Mouse (Mus musculus): ENCODE results near the gene Olfr715.
"Not testable (repeated sequence)": the region's sequence is repeated elsewhere in the genome, so short reads cannot be mapped to it uniquely, and the experiment has no call there.

The Olfr715 gene

DNA sequence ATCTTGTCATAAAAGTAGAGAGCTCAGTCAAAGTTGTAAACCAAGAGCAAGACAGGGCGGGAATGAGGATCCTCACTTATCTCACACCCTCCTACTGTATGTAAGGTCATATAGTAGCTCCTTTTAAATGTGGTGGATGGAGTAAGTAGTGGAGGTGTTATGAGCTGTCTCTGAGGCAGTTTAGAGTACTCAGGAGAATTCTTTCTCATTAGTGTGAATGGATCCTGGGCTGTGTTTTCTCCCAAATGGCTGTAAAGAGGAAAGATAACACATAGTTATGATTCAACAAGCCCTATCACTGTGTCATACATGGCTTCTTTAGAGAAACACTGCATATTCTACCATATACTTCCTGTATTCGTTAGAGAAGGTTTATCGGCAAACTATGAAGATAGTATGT lies at the start of gene Olfr715:
Gene Olfr715 (minus strand): TSS at position 101 of the 400 bp plus-strand sequence.
- not testable (repeated sequence) for DNase-seq (ENCODE audit: low spot score)

DNA sequence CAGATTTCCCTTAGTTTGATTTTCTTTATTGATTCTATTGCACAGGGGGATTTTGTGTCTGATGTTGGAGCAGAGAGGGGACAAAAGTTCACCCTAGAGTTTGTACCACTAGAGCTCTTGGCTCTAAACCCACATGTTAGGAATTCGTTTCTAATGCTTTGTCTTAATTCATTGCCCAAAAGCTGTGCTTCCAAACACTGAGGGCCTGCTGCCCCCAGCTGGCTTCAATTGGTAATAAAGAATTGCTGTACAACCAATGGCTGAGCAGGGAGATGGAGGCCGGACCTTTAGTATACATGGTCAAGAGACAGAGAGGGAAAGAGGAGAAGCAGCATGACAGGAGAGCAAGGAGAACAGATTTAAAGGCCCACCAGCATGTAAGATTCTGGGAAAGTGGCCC lies 49.5 kb upstream of the Olfr715 start:
- DNase-seq (ENCODE audit: low spot score) = no peak

DNA sequence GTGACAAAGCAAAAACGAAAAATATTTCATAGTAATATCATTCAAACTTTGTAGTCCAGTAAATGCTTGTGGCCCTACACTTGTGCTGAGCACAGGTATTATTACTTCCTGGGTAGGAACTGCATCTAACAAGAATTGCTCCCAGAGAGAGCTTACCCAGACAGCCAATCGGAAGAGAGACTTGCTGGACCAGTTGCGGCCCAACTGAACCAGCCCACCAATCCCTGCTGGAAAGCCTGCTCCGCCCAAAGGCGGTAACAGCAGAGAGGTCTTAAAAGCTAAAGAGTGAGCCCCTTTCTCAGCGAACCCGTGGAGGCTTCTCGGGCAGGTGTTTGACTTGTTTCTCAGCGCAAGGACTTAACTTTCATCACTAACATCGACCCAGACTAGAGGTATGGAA lies 35.8 kb upstream of the Olfr715 start, which contains the start of gene Nlrp14:
Gene Nlrp14 (plus strand): TSS at position 301 of the 400 bp plus-strand sequence.
- no peak for DNase-seq (ENCODE audit: low spot score)

DNA sequence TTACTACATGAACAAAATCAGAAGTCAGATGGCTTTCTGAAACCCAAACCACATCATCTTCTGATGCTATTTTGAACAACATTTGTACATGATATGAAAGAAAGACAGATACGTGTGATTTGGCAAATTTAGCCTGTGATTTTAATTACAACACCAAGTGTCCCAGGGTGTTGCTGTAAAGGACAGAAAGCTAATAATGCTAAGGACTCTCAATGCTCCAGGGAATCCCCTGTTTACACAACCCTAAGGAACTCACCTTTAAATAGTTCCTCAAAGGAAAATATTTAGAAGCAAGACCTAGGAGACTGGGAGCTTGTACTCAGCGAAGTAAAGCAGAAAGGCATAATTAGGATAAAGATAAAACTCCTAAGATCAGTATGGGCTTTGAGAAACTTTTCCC lies 7.1 kb upstream of the Olfr715 start, which contains the start of gene Olfr716:
Gene Olfr716 (plus strand): TSS at position 301 of the 400 bp plus-strand sequence.
- DNase-seq (ENCODE audit: low spot score) = not testable (repeated sequence)

DNA sequence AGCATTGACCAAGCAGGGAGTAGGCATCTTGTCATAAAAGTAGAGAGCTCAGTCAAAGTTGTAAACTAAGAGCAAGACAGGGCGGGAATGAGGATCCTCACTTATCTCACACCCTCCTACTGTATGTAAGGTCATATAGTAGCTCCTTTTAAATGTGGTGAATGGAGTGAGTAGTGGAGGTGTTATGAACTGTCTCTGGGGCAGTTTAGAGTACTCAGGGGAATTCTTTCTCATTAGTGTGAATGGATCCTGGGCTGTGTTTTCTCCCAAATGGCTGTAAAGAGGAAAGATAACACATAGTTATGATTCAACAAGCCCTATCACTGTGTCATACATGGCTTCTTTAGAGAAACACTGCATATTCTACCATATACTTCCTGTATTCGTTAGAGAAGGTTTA lies 20.6 kb downstream of the Olfr715 start, which contains the start of gene Olfr715b:
Gene Olfr715b (minus strand): TSS at position 101 of the 400 bp plus-strand sequence.
- DNase-seq (ENCODE audit: low spot score) = not testable (repeated sequence)

DNA sequence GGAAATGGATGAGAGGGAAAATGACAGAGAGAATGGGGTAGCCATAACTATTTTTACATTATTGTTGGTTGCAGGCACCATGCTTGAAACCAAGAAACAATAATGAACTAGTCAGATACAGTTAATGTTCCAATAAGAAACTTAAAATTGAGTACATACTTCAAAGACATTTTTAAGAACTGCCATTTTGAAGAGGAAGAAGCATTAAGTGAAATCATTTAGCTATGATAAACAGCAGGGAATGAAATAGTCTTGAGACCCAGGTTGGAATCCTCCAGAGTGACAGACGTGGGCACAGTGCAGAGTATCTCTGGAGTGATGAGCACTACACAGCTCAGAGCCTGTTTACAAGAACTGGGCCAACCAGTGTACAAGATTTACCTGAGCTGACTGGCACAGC lies 38.0 kb downstream of the Olfr715 start, which contains the start of gene Olfr17:
Gene Olfr17 (plus strand): TSS at position 301 of the 400 bp plus-strand sequence.
- DNase-seq (ENCODE audit: low spot score) = no peak

Data from ovary, postnatal 14 days (tissue).